Mouse (Mus musculus) retina, postnatal 1 day (tissue): ENCODE data around the gene Pcyox1.
"Not testable (repeated sequence)": the region's sequence is repeated elsewhere in the genome, so short reads cannot be mapped to it uniquely, and the experiment has no call there.

Experiments
- DNase-seq: peaks from one replicate; pipeline ENCODE4 v3.0.0-alpha.2; 2012

The Pcyox1 gene

GRCm38 (mm10) chr6:86397257-86397980 lies 465 bp upstream of the Pcyox1 start:
- no peak for DNase-seq

DNA sequence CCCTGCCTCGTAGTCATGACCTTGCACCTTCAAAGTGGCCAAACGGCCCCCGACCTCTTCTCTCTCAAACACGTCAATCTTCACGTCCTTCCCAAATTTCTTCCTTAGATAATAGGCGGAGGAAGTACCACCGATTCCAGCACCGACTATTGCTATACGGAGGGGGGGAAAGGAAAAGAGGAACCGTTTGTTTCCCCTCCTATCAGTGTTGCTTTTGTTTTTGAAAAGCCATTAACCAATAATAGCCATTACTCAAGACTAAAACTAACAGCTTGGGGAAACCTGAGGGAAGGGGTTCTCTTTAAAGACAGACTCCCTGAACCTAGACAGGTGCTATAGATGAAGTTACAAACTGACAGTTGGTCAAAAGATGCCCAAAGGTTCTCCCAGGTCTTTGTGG lies 985 bp downstream of the Pcyox1 start:
- no peak for DNase-seq

GRCm38 (mm10) chr6:86395021-86395420 lies 1.9 kb downstream of the Pcyox1 start:
- DNase-seq: no peak

DNA sequence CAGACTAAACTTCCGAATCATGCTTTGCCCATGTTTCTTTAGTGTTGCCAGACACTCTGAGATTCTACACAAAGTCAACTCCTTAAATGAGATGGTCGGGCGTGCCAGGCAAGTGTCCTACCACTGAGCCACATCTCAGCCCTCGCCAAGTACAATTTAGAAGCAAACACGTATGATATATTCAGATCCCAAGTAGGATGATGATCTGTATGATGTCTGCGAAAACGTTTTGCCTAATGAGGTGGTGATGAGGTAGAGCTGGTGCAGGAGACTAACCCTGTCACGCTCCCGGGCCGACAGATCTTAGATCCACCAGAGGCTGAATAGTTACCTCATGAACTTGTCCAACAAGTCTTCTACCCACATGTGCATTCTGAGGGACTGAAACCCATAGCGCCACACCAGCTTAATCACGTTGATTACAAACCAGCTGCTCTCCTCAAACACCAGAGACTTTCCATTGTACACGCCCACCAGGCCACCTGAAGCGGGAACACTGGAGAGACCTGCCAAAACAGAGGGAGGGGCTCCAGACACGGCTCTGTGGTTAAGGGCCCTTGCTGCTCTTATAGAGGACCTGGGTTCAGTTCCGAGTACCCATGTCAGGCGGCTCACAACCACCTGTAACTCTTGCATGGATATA lies 2.8 kb downstream of the Pcyox1 start:
- no peak for DNase-seq

- no peak for DNase-seq
Measured at GRCm38 (mm10) chr6:86393187-86393586, 3.8 kb downstream of the Pcyox1 start.

DNA sequence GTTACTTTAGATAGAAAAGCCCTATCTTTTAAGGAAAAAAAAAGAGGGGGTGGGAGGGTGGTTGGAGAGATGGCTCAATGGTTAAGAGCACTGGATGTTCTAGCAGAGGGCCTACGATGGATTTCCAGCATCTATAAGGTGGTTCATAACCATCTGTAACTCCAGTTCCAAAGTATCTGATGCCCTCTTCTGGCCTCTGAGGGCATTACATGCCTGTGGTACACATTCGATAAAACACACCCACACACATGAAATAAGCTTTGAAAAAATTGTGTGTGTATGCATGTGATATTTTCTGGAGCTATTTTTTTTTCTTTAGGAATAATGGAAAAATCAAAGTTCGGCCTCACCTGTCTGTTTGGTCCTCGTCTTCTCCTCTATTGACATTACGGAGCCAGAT lies 5.6 kb downstream of the Pcyox1 start:
- peak; percentile 25 for DNase-seq

DNA sequence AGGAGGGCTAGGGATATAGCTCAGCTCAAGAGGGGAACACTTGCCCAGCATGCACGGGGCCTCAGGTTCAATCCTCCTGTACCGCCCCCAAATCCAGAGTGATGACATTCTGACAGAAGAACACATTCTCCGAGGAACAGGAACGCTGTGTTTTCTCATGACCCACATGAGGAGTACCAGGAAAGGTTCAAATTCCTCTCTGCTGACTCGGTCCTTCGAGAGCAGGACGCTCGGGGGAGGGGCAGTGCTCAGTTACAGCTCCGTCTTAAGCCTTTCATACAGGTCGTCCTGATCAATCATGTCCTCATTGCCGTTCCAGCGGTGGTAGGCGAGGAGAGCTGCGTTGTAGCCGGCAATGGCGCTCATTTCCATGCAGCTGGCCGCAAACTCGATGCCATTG lies 8.5 kb downstream of the Pcyox1 start:
- DNase-seq: no peak

- no peak for DNase-seq
Measured at GRCm38 (mm10) chr6:86387313-86387712, 9.6 kb downstream of the Pcyox1 start.

GRCm38 (mm10) chr6:86385362-86386104 lies 11.4 kb downstream of the Pcyox1 start:
- no peak for DNase-seq

- DNase-seq: no peak
Measured at GRCm38 (mm10) chr6:86384692-86385091, 12.3 kb downstream of the Pcyox1 start.

DNA sequence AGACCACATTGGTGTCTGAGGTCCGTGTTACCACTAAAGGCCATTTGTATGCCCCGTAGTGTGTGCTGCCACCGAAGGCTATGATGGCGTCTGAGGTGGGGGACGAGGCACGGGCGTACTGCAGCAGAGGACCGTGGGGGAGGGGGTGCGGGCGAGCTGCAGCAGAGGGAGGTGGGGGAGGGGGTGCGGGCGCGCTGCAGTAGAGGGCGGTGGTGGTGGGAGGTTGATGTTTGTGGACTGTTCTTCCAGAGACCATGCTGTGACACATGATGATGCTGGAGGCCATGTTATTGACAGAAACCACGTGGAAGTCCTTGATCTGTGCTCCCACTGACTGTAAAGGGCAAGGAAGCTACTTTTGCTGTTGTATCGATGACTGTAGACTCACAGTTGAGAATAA lies 13.6 kb downstream of the Pcyox1 start:
- DNase-seq: peak; percentile 9

DNA sequence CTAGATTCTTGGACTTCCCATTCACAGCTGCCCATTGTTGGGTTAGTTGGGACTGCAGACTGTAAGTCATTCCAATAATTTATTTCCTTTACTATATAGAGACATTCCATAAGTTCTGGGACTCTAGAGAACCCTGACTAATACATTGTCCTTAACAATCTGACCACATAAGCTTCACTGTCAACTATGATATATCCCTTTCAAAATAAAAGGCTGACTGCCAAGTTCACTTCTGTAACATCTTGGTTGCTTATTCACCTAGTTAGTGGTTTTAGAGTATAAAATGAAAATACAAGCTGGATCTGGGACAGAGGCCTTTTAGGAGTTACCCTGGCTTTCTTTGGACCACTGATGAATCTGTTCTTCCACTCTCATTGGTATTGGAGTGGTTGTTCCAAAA lies 14.4 kb downstream of the Pcyox1 start:
- no peak for DNase-seq

DNA sequence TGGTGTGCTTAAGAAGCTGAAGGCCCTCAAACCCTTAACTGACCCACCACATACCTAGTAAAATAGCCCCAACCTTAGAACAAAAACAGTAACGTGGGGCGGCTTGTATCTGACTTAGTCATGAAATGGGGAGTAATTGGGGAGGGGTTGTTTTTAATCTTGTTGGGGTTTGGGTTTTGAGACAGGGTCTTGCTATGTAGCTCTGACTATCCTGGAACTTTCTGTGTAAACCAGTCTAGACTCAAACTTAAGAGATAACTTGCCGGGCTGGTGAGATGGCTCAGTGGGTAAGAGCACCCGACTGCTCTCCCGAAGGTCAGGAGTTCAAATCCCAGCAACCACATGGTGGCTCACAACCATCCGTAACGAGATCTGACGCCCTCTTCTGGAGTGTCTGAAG lies 16.8 kb downstream of the Pcyox1 start:
- not testable (repeated sequence) for DNase-seq

DNA sequence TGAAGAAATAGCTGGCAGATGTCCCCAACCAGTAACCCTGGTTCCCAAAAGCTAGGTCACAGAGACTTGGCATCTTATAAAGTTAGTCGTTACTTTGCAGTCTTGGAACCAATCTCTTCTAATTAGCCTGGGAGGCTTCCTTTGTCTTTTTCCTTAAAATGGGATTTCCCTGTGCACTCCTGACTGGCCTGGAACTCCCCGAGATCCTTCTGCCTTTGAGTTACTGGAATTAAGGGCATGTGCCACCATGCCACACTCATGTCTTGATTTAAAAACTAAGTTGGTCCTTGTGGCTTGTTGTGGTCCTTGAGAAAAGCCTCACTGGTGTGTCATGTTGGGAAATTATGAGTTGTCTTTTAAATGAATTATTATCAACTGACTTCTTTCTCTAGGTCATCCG lies 18.6 kb downstream of the Pcyox1 start:
- no peak for DNase-seq

- no peak for DNase-seq
Measured at GRCm38 (mm10) chr6:86373556-86373955, 23.4 kb downstream of the Pcyox1 start.

GRCm38 (mm10) chr6:86371950-86372516 lies 24.9 kb downstream of the Pcyox1 start:
- no peak for DNase-seq

DNA sequence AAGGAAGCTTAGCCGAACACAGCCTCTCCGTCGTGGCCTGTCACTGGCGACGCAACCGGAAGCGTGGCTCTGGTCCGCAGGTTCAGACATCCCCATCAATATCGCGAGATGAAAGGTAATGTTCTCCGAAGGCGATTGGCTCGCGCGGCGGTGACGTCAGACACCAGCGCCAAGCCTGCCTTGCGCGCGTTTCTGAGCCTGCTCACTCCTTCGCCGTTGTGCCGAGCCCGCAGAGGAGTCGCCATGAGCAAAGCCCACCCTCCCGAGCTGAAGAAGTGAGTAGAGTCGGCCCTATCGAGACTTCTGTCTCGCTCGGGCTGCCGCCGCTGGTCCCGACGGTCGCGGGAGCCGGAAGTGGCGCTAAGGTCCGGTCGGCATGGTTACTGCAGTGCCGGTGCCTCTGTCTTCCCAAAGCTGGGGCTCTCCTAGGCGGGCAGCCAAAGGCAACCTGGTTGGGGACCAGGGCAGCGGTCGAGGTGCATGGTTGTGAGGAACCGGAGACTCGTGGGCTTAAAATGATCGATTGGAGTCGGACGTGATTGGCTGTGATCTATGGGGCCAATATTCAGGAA lies 25.5 kb downstream of the Pcyox1 start:
- DNase-seq: peak; percentile 98

DNA sequence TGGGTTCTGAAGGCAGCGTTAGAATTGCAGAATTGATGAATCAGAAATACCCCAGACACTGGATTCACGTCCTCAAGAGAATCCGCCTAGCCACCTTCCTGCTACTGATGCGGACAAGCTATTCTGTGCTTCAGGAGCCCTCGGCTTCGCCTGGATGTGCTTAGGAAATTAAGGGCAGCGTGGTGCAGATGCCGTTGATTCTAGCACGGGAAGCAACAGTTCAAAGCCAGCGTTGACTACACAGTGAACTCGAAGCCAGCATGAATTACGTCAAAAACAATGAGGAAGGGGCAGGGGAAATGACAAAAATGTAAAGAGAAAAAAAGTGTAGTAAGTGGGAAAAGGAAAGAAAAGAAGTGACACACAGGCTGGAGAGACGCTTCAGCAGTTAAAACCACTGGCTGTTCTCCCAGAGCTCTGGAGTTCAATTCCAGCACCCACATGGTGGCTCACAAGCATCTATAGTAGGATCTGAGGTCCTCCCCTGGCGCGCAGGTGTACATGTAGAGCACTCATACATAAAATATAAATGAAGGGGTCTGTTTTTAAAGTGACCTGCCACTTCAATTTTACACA lies 26.1 kb downstream of the Pcyox1 start, which contains the start of gene Snrpg:
TSS of gene Snrpg (plus strand) at position 541 of the 576 bp plus-strand sequence.
- no peak for DNase-seq

GRCm38 (mm10) chr6:86370093-86370713 lies 26.8 kb downstream of the Pcyox1 start:
- peak; percentile 19 for DNase-seq

GRCm38 (mm10) chr6:86368479-86368878 lies 28.5 kb downstream of the Pcyox1 start:
- DNase-seq: no peak

DNA sequence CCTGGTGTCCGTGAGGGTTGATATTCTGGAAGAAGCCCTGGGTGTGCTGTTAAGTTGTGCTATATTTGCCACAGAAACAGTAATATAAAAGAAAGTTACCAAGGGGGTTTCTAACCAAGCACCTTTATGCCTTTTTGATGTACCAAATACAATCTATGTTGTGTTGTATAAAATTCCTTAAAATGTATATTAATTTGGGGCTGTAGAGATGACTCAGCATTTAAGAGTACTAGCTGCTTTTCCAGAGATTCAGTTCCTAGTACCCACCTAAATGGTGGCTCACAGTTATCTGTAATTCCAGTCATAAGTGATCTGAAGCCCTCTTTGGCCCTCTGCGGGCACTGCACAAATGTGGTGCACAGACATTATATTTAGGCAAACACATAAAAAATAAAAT lies 30.1 kb downstream of the Pcyox1 start:
- DNase-seq: no peak

DNA sequence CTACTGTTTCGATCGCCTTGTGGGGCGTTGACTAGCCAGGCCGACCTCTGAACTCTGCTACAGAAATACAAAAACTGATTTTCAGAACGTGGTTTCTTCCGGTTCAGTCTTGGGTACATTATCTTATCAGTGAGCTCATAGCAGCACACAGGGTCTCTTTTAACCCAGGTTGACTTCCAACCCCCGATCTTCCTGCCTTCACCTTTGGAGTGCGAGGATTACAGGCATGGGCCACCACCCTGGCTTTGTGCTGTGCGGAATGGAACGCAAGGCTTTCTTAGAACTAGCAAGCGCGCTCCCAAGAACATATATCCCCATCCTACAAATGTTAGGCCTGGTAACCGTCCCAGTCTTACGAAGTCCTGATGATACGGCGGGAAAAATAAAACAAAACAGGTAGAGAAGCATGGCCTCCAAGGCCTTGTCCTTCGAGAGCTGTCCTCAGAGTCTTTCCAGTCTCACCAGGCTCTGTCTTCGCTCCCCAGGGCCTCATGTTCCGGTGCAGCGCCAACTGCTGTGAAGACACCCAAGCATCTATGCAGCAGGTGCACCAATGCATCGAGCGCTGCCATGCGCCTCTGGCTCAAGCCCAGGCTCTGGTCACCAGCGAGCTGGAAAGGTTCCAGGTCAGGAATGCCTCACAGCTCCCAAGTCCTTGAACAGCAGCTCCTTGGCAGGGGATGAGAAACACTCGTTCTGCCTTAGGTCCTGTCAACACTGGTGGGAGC lies 30.7 kb downstream of the Pcyox1 start:
- peak; percentile 30 for DNase-seq
